Mouse (Mus musculus): ENCODE results near the gene Tcf12.

Tcf12 gene

GRCm38 (mm10) chr9:71835203-71835815 is 276.4 kb downstream of the Tcf12 start:
- DNase-seq (ENCODE audit: low spot score), result no peak

- DNase-seq (ENCODE audit: low spot score), result no peak
Measured at GRCm38 (mm10) chr9:71834707-71835106, 277.0 kb downstream of the Tcf12 start.

GRCm38 (mm10) chr9:71831756-71832699 is 279.6 kb downstream of the Tcf12 start:
- DNase-seq (ENCODE audit: low spot score), result peak; percentile 88

- DNase-seq (ENCODE audit: low spot score), result no peak
Measured at GRCm38 (mm10) chr9:71830994-71831393, 280.7 kb downstream of the Tcf12 start.

GRCm38 (mm10) chr9:71830365-71830764 is 281.3 kb downstream of the Tcf12 start:
- no peak for DNase-seq (ENCODE audit: low spot score)

- no peak for DNase-seq (ENCODE audit: low spot score)
Measured at GRCm38 (mm10) chr9:71829753-71830152, 281.9 kb downstream of the Tcf12 start.

GRCm38 (mm10) chr9:71829137-71829536 is 282.5 kb downstream of the Tcf12 start:
- DNase-seq (ENCODE audit: low spot score), result no peak

- no peak for DNase-seq (ENCODE audit: low spot score)
Measured at GRCm38 (mm10) chr9:71827371-71827770, 284.3 kb downstream of the Tcf12 start.

GRCm38 (mm10) chr9:71826040-71826525 is 285.6 kb downstream of the Tcf12 start:
- DNase-seq (ENCODE audit: low spot score), result peak; percentile 66

- DNase-seq (ENCODE audit: low spot score), result no peak
Measured at GRCm38 (mm10) chr9:71822003-71822402, 289.7 kb downstream of the Tcf12 start.

GRCm38 (mm10) chr9:71818453-71818852 is 293.2 kb downstream of the Tcf12 start:
- DNase-seq (ENCODE audit: low spot score), result no peak

- DNase-seq (ENCODE audit: low spot score), result no peak
Measured at GRCm38 (mm10) chr9:71816121-71816520, 295.6 kb downstream of the Tcf12 start.

- DNase-seq (ENCODE audit: low spot score), result no peak
Measured at GRCm38 (mm10) chr9:71813565-71813964, 298.1 kb downstream of the Tcf12 start.

GRCm38 (mm10) chr9:71812914-71813313 is 298.8 kb downstream of the Tcf12 start:
- no peak for DNase-seq (ENCODE audit: low spot score)

GRCm38 (mm10) chr9:71812402-71812801 is 299.3 kb downstream of the Tcf12 start:
- no peak for DNase-seq (ENCODE audit: low spot score)

GRCm38 (mm10) chr9:71811404-71811803 is 300.3 kb downstream of the Tcf12 start:
- DNase-seq (ENCODE audit: low spot score), result no peak

GRCm38 (mm10) chr9:71810723-71811122 is 300.9 kb downstream of the Tcf12 start:
- no peak for DNase-seq (ENCODE audit: low spot score)

GRCm38 (mm10) chr9:71808640-71809254 is 302.9 kb downstream of the Tcf12 start:
- DNase-seq (ENCODE audit: low spot score), result no peak

- no peak for DNase-seq (ENCODE audit: low spot score)
Measured at GRCm38 (mm10) chr9:71807801-71808200, 303.9 kb downstream of the Tcf12 start.

GRCm38 (mm10) chr9:71806422-71806805 is 305.3 kb downstream of the Tcf12 start:
- peak; percentile 90 for DNase-seq (ENCODE audit: low spot score)

GRCm38 (mm10) chr9:71805646-71806421 is 305.8 kb downstream of the Tcf12 start:
- no peak for DNase-seq (ENCODE audit: low spot score)

GRCm38 (mm10) chr9:71804116-71804515 is 307.6 kb downstream of the Tcf12 start:
- DNase-seq (ENCODE audit: low spot score), result no peak

Measured in testis, postnatal 10 days (tissue).